Mouse (Mus musculus): ENCODE measurements around the gene Nifk. TPM values are rescaled to one million over a fixed set of nuclear protein-coding genes. Genes with fewer than 3 reads are reported as not detected.

Gene Nifk
- polyA plus RNA-seq (2015; fragmentation: Nextera tagmentation; extraction: Ambion mirVana) = 81.4 and 88.9 TPM in 2 replicates

- H3K27ac ChIP-seq = no peak within 1 kb of the TSS
- H3K4me3 ChIP-seq (replicated peaks) = peak within 1 kb of the TSS; percentile 67
- peaks cover 9% of the 10 kb centered on the region; the same call in 1 of the 2 replicates for H3K27me3 ChIP-seq
- peaks cover 32% of the 10 kb centered on the region for H3K36me3 ChIP-seq
- H3K9me3 ChIP-seq (replicated peaks) = no peaks in the 10 kb centered on the region
- under 1% methylated on average over 37 of the region's 37 CpGs for WGBS
- H3K4me2 ChIP-seq = peak within 1 kb of the TSS; percentile 77
- peak within 1 kb of the TSS; percentile 67 for H3K9ac ChIP-seq
- H3K4me1 ChIP-seq = peaks cover 15% of the 10 kb centered on the region
- peak; percentile 94 for ATAC-seq (replicated peaks; ENCODE audit: low FRiP score)
These were observed at the start of gene Nifk for GRCm38 (mm10) chr1:118321661-118322201. Gene Nifk, plus strand, starts transcription at chr1:118321839.

GRCm38 (mm10) chr1:118275139-118275538, 46.5 kb upstream of the Nifk start:
- no peaks in the 10 kb centered on the region for H3K9me3 ChIP-seq (replicated peaks)

GRCm38 (mm10) chr1:118292291-118292690, 29.3 kb upstream of the Nifk start:
- no peak overlapping the region for H3K4me3 ChIP-seq (replicated peaks)
- no peak overlapping the region for H3K27ac ChIP-seq
- peaks cover 32% of the 10 kb centered on the region for H3K36me3 ChIP-seq
- no peaks in the 10 kb centered on the region for H3K4me1 ChIP-seq
- H3K27me3 ChIP-seq = no peaks in the 10 kb centered on the region
- WGBS = 87% methylated on average over 4 of the region's 4 CpGs
- no peak for ATAC-seq (replicated peaks; ENCODE audit: low FRiP score)
- H3K4me2 ChIP-seq = no peak overlapping the region
- H3K9ac ChIP-seq = no peak overlapping the region
- no peaks in the 10 kb centered on the region for H3K9me3 ChIP-seq (replicated peaks)

More at GRCm38 (mm10) chr1:118275139-118275538, 46.5 kb upstream of the Nifk start:
- Histone ChIP-seq H3K4me2 (no peak overlapping the region), H3K4me1 (no peaks in the 10 kb centered on the region), H3K9ac (no peak overlapping the region), H3K27me3 (no peaks in the 10 kb centered on the region), H3K36me3 (no peaks in the 10 kb centered on the region), H3K27ac (no peak overlapping the region), H3K4me3 (replicated peaks) (no peak overlapping the region)
- 8% methylated on average over 2 of the region's 2 CpGs for WGBS
- no peak for ATAC-seq (replicated peaks; ENCODE audit: low FRiP score)

- no peaks in the 10 kb centered on the region for H3K27me3 ChIP-seq
- no peak overlapping the region for H3K4me3 ChIP-seq (replicated peaks)
- no peak for ATAC-seq (replicated peaks; ENCODE audit: low FRiP score)
- 94% methylated on average over 3 of the region's 3 CpGs for WGBS
- H3K9ac ChIP-seq = no peak overlapping the region
- no peak overlapping the region for H3K4me2 ChIP-seq
- H3K36me3 ChIP-seq = peaks cover 51% of the 10 kb centered on the region
- no peaks in the 10 kb centered on the region for H3K4me1 ChIP-seq
- no peak overlapping the region for H3K27ac ChIP-seq
- no peaks in the 10 kb centered on the region for H3K9me3 ChIP-seq (replicated peaks)
These were observed 27.4 kb upstream of the Nifk start for GRCm38 (mm10) chr1:118294192-118294591.

- Histone ChIP-seq H3K27me3 (no peaks in the 10 kb centered on the region), H3K27ac (no peak overlapping the region), H3K9ac (no peak overlapping the region), H3K36me3 (peaks cover 57% of the 10 kb centered on the region), H3K4me1 (no peaks in the 10 kb centered on the region), H3K4me2 (no peak overlapping the region), H3K4me3 (replicated peaks) (no peak overlapping the region), H3K9me3 (replicated peaks) (no peaks in the 10 kb centered on the region)
- 82% methylated on average over 5 of the region's 5 CpGs for WGBS
- no peak for ATAC-seq (replicated peaks; ENCODE audit: low FRiP score)
These were observed 26.8 kb upstream of the Nifk start for GRCm38 (mm10) chr1:118294826-118295225.

GRCm38 (mm10) chr1:118296673-118297072, 25.0 kb upstream of the Nifk start:
- H3K9ac ChIP-seq = no peak overlapping the region
- no peaks in the 10 kb centered on the region for H3K9me3 ChIP-seq (replicated peaks)
- H3K27me3 ChIP-seq = no peaks in the 10 kb centered on the region
- 87% methylated on average over 3 of the region's 3 CpGs for WGBS
- H3K4me1 ChIP-seq = no peaks in the 10 kb centered on the region
- no peak overlapping the region for H3K4me3 ChIP-seq (replicated peaks)
- H3K36me3 ChIP-seq = peaks cover 76% of the 10 kb centered on the region
- H3K4me2 ChIP-seq = no peak overlapping the region
- ATAC-seq (replicated peaks; ENCODE audit: low FRiP score) = no peak
- no peak overlapping the region for H3K27ac ChIP-seq

GRCm38 (mm10) chr1:118297719-118298118, 23.9 kb upstream of the Nifk start:
- H3K4me2 ChIP-seq = no peak overlapping the region
- H3K4me3 ChIP-seq (replicated peaks) = no peak overlapping the region
- peaks cover 86% of the 10 kb centered on the region for H3K36me3 ChIP-seq
- no peaks in the 10 kb centered on the region for H3K4me1 ChIP-seq
- no peak for ATAC-seq (replicated peaks; ENCODE audit: low FRiP score)
- H3K27ac ChIP-seq = no peak overlapping the region
- H3K9me3 ChIP-seq (replicated peaks) = no peaks in the 10 kb centered on the region
- H3K9ac ChIP-seq = no peak overlapping the region
- no peaks in the 10 kb centered on the region for H3K27me3 ChIP-seq
- 94% methylated on average over 2 of the region's 2 CpGs for WGBS

- Histone ChIP-seq H3K27ac (peak overlapping the region; percentile 95), H3K9ac (peak overlapping the region; percentile 91), H3K9me3 (replicated peaks) (no peaks in the 10 kb centered on the region), H3K4me1 (peaks cover 8% of the 10 kb centered on the region), H3K36me3 (peaks cover 16% of the 10 kb centered on the region), H3K4me2 (peak overlapping the region; percentile 71), H3K27me3 (no peaks in the 10 kb centered on the region), H3K4me3 (replicated peaks) (peak overlapping the region; percentile 92)
- ATAC-seq (replicated peaks; ENCODE audit: low FRiP score) = peak; percentile 100
- WGBS = under 1% methylated on average over 66 of the region's 67 CpGs
These were observed 10.6 kb upstream of the Nifk start for GRCm38 (mm10) chr1:118310780-118311621.

GRCm38 (mm10) chr1:118311622-118312326, 9.9 kb upstream of the Nifk start, which contains the start of gene Tsn:
Gene Tsn, minus strand, starts transcription at chr1:118311739.
- Histone ChIP-seq H3K27me3 (no peaks in the 10 kb centered on the region), H3K27ac (peak within 1 kb of the TSS; percentile 95), H3K9me3 (replicated peaks) (no peaks in the 10 kb centered on the region), H3K9ac (peak within 1 kb of the TSS; percentile 91), H3K4me2 (peak within 1 kb of the TSS; percentile 71), H3K4me1 (peaks cover 8% of the 10 kb centered on the region), H3K4me3 (replicated peaks) (peak within 1 kb of the TSS; percentile 92), H3K36me3 (peaks cover 8% of the 10 kb centered on the region)
- peak; percentile 31; the same call in 1 of the 2 replicates for ATAC-seq (replicated peaks; ENCODE audit: low FRiP score)
- WGBS = 50% methylated on average over 12 of the region's 12 CpGs

GRCm38 (mm10) chr1:118320696-118321095, 943 bp upstream of the Nifk start:
- Histone ChIP-seq H3K36me3 (peaks cover 24% of the 10 kb centered on the region), H3K4me3 (replicated peaks) (no peak overlapping the region), H3K9me3 (replicated peaks) (no peaks in the 10 kb centered on the region), H3K4me2 (no peak overlapping the region), H3K27ac (no peak overlapping the region), H3K9ac (no peak overlapping the region), H3K27me3 (peaks cover 9% of the 10 kb centered on the region; the same call in 1 of the 2 replicates), H3K4me1 (peaks cover 15% of the 10 kb centered on the region)
- WGBS = 70% methylated on average over 2 of the region's 2 CpGs
- ATAC-seq (replicated peaks; ENCODE audit: low FRiP score) = no peak

GRCm38 (mm10) chr1:118334749-118335713, 13.4 kb downstream of the Nifk start:
- H3K9me3 ChIP-seq (replicated peaks) = no peaks in the 10 kb centered on the region
- 0 out of 2 replicates have a peak, but pooled peaks have one; percentile 29 for ATAC-seq (replicated peaks; ENCODE audit: low FRiP score)
- no peak overlapping the region for H3K4me3 ChIP-seq (replicated peaks)
- H3K27ac ChIP-seq = no peak overlapping the region
- H3K27me3 ChIP-seq = no peaks in the 10 kb centered on the region
- no peaks in the 10 kb centered on the region for H3K4me1 ChIP-seq
- 82% methylated on average over 9 of the region's 9 CpGs for WGBS
- no peak overlapping the region for H3K9ac ChIP-seq
- H3K36me3 ChIP-seq = peaks cover 56% of the 10 kb centered on the region
- H3K4me2 ChIP-seq = no peak overlapping the region
